Mouse (Mus musculus) kidney, adult 11 months (tissue): Measurements from ENCODE around the gene Iqschfp.

ENCODE experiments used
- DNase-seq: peaks from one replicate; pipeline ENCODE4 v3.0.0; 2022

Iqschfp gene

GRCm38 (mm10) chr3:68610598-68611261, 718.7 kb downstream of the Iqschfp start:
- DNase-seq = peak; percentile 57

- no peak for DNase-seq
Observed at GRCm38 (mm10) chr3:68615042-68615810, 723.2 kb downstream of the Iqschfp start.

DNA sequence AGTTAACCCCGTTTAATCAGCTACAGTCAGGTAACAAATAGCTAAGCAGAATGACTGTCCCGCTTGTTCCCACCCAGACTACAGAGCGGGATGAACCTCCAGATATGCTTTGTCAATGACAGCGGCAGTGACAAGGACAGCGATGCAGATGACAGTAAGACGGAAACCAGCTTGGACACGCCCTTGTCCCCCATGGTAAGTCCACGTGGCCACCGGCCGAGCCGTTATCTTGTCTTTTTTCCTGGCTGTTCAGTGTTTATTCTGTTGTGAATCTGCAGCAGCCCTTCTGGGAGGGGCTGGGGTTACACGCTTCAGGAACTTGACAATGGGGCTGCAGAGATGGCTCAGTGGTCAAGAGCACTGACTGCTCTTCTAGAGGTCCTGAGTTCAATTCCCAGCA, 724.3 kb downstream of the Iqschfp start:
- DNase-seq = no peak

- DNase-seq = no peak
Observed at GRCm38 (mm10) chr3:68617708-68618107, 725.7 kb downstream of the Iqschfp start.

DNA sequence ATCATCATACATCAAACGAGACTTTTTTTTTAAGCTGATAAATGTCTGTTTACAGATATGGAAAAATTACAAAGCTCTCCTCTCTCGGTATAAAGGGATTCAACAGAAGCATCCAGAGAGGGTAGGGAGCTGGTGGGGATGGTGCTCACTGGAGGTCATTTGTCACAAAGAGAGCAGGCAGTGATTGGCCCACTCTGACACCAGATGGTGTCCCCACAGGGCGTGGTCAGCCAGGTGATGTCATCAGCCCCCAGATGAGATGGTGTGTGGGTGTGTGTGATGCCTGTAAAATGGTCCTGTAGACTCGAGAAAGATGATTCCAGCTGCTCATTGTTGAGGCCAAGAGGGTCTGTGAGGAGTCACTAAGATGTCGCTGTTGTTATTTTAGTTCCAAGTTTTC, 727.1 kb downstream of the Iqschfp start:
- DNase-seq = no peak

DNA sequence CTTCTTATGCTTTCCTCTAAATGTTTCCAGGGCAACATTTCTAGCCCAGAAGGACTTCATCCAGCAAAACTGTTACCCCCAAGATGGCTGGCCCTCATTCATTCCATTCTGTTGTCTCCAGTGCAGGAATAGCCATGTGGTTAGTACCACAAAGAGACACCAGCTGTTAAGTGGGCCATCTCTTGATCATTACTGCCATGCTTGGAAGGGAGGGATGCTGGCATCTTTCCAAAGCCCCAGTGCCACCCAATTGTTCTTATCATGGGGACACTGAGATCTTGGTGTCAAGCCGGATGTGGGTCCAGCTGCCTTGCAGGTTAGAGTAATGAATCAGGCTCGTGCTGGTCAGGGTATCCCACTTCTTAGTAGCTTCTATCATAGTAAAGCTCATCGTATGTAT, 729.9 kb downstream of the Iqschfp start:
- DNase-seq = no peak

GRCm38 (mm10) chr3:68623036-68623435, 731.0 kb downstream of the Iqschfp start:
- DNase-seq = no peak

- no peak for DNase-seq
Observed at GRCm38 (mm10) chr3:68624471-68624870, 732.4 kb downstream of the Iqschfp start.

- no peak for DNase-seq
Observed at GRCm38 (mm10) chr3:68630261-68630660, 738.2 kb downstream of the Iqschfp start.

GRCm38 (mm10) chr3:68630821-68631220, 738.8 kb downstream of the Iqschfp start:
- no peak for DNase-seq

DNA sequence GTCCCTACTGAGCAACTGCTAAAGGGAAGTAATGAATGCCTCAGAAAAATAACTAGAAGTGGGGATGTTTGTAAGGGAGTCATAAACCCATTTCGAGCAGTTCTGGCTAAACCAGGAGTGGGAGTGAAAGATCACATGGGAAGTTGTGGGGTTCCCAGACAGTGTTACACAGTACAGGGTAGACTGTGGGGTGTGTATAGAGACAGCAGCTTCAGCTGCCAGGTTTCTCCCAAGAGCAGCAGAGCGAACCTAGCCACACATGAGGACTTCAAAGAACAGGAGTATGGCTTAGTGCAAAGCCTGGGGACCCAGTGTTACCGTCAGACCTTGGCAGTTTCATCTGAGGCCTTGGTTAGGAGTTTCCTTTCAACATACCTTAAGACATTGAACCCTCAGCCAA, 740.7 kb downstream of the Iqschfp start:
- DNase-seq = no peak

DNA sequence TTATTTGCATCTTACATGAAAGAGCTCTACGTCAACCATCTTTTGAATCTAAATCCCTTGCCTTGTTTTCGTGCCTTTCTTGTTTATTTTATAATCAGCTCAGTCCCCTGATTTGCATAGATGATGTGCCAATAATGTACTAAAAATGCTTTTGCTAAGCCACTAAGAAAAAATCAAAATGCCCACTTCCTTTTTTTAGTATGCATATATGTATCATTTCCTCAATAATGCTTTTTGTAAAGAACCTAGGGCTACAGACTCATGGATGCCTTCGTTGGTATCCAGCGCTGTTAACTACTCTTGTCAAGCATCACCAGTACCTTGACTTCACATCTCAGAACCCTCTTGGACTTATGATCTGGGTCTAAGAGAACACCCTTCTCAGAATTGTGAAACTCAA, 741.5 kb downstream of the Iqschfp start:
- DNase-seq = no peak

DNA sequence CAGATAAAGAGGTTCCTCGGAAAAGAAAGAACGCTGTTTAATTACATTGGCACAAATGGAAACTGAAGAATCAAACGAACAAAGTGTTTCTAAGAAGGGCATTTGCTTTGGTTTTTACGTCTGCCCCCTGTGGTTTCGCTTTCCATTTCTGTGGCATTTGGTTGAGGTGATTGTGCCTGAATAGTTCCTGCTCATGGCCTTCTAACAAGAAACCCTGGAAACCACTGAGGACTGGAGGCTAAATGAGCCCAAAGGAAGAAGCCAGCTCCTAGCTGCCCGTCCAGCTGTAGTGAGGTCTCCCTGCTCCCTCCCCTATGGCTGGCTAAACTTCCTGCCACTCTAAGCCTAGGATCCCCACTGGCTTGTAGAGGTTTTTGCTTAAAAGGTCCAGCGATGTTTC, 745.9 kb downstream of the Iqschfp start:
- no peak for DNase-seq

DNA sequence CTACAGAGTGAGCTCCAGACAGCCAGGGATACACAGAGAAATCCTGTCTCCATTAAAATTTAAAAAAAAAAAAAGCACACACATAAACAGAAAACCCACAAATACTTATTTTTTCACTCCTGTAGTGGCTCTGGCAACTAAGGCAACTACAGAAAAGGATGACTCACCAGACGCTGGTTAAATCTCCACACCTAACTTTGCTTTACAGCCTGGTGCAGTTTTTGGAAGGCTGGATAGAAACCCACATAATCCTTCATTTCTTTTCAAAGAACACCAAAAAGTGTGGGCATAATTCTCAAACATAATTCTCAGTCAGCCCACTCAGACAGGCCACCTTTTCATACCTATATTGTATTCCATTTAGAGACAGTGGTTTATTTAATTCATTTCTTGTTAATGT, 746.7 kb downstream of the Iqschfp start:
- no peak for DNase-seq

- no peak for DNase-seq
Observed at GRCm38 (mm10) chr3:68642935-68643334, 750.9 kb downstream of the Iqschfp start.

GRCm38 (mm10) chr3:68646387-68647130, 754.5 kb downstream of the Iqschfp start:
- DNase-seq = no peak

- no peak for DNase-seq
Observed at GRCm38 (mm10) chr3:68647282-68647681, 755.2 kb downstream of the Iqschfp start.

DNA sequence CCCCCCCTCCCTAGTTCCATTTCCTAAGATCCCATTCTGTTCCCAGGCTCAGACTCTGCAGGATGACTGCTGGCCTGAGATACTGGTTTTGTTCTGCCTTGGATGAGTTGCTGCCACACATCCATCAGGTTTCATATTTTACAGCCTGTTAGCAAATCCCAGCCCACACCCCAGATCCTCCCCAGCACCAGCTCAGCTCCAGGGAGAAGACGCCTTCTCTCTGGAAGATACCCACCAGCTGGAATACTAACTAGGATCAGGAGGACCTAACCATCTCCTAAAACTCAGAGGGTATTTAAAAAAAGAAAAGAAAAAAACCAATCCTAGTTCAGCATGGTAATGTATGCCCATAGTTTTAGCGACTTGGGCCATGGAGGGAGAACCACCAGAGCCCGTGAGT, 758.2 kb downstream of the Iqschfp start:
- DNase-seq = no peak

DNA sequence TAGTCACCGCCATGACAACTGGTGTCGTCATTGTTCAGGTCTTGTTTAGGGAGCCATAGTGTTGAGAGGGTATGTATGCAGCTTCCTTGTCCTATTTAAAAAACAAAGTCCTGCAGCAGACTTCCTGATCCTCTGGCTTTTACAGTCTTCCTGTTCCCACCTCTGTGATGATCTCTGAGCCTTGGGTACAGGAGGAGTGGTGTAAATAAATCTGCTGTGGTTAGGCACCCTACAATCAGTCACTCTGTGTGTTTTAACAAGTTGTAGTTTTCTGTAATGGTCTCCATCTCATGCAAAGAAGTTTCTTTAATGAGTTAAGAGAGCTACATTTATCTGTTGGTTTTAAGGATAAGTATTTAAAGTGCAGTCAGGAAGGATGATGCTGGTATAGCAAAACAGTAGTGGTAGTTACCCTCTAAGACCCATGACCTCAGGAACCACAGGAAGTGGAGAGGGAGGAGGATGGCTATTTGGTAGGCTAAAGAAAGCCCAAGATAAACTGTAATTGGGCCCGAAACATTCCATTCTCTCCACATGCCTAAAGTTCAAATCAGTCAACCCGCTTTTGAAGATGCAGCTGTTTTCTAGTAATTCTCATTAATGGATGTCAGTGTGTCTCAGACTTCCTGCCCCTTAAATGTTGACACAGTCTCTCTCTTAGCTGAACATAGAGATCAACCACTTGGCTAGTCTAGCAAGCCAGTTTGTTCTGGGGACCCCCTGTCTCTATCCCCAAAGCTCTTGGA, 764.7 kb downstream of the Iqschfp start:
- no peak for DNase-seq

GRCm38 (mm10) chr3:68657589-68658245, 765.7 kb downstream of the Iqschfp start:
- no peak for DNase-seq

- no peak for DNase-seq
Observed at GRCm38 (mm10) chr3:68659996-68660395, 768.0 kb downstream of the Iqschfp start.

DNA sequence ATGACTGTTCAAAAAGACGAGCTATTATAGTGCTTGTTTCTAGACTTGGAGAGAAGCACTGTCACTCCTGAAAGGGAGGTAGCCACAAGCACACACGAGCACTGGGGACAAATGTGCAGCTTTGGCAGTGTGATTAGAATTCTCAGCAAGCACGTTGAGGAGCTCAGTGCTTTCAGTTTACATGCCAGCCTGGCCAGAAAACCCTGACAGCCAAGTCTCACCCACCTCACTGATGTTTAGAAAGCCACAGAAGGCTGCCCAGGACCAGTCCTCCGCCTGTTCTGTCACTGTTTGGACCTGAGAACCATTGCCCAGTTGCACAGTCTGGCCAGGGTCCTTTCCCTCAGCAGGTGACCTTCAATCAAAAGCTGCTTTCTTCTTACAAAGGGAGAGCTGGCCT, 768.5 kb downstream of the Iqschfp start:
- no peak for DNase-seq

GRCm38 (mm10) chr3:68662386-68662785, 770.4 kb downstream of the Iqschfp start:
- DNase-seq = no peak
